Mouse (Mus musculus): ENCODE data around the gene Ccndbp1. TPM values are rescaled to one million over a fixed set of nuclear protein-coding genes. Genes with fewer than 3 reads are reported as not detected.
A peak's percentile ranks its signal among the peaks of the same experiment; 100 is the strongest.

Ccndbp1 gene
- total and polyA plus RNA-seq, 3 experiments, result 23.4 to 38.8 (median 33.4) TPM

DNA sequence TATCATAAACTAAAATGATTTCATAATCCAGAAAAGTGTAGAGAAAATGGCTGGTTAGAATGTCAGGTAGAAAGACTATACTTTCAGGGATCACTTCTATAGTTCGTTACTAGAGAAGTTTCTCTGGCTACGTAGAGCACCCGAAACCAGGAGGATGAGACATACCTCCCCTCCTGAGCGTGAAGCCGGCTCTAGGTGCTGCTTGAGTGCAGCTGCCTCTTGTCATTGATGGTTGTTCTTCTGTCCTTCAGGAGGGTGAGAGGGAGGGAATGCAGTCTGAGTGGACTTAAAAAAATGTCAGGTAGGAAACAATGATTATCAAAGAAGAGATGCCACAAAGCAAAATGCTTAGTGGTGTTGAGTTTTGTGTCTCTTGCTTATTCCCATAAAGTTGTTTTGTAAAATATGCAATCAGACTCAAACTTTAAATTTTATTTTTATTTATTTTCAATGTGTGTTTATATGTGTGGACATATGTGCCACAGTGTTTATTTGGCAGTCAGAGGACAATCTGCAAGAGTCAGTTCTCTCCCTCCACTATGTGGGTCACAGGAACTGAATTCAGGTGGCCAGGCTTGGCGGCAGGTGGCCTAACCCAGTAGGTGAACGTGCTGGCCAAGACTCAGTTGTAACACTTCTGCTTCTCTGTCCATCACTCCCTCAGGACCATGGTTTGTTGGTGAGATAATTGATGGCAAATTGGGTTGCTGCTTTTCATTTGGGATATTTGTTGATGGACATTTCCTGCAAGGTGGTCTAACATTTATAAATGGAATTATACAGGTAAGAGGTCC lies 4.0 kb upstream of the Ccndbp1 start:
- H3K27me3 ChIP-seq (replicated peaks), result no peaks in the 10 kb centered on the region
- peaks cover 7 to 9% of the 10 kb centered on the region in 2 experiments for H3K36me3 ChIP-seq (replicated peaks in 1 of 2; ENCODE audit: control insufficient read depth in 1 of 2, insufficient read depth in 1 of 2, low read length in 1 of 2)
- dilution Hi-C loops (cut with MboI; ENCODE audit: extremely low pct_ligation_motif_present, extremely low pct_unique_long_range_greater_than_20kb, low sequenced_read_pairs) (no loop called here), in situ Hi-C loops (cut with MboI; ENCODE audit: low pct_ligation_motif_present, low pct_unique_long_range_greater_than_20kb, low sequenced_read_pairs) (no loop called here)
- no peak for DNase-seq (ENCODE audit: extremely low read depth)
- H3K79me2 ChIP-seq (replicated peaks; ENCODE audit: control insufficient read depth, extremely low read depth, insufficient read depth, poor library complexity, severe bottlenecking), result 0 out of 2 replicates have a peak, but pooled peaks cover 2% of the 10 kb centered on the region
- no peak overlapping the region for H3K4me3 ChIP-seq (replicated peaks in 1 of 3; ENCODE audit: low read depth in 2 of 3, low read length in 2 of 3, poor library complexity in 1 of 3)
- no peak overlapping the region for H3K27ac ChIP-seq (ENCODE audit: insufficient read depth, low read depth)
- H3K4me1 ChIP-seq (ENCODE audit: control insufficient read depth in 1 of 2, insufficient read depth in 2 of 2), result peaks cover 0 to 7% of the 10 kb centered on the region in 2 experiments; a peak in 2 of 4 replicates
- H3K9ac ChIP-seq (ENCODE audit: insufficient read depth, low read depth), result no peak overlapping the region
- H3K9me3 ChIP-seq (replicated peaks; ENCODE audit: low read length), result no peaks in the 10 kb centered on the region
- H3K4me2 ChIP-seq (ENCODE audit: insufficient read depth, low read depth, poor library complexity, severe bottlenecking), result no peak overlapping the region
- TF ChIP-seq ZC3H11A (IDR thresholded peaks at IDR 0.05; ENCODE audit: low read depth, low read length) (no peak), SMC3 (IDR thresholded peaks at IDR 0.05; ENCODE audit: low read depth, low read length) (no peak)

- H3K9ac ChIP-seq (ENCODE audit: insufficient read depth, low read depth), result no peak overlapping the region
- 0 out of 2 replicates have a peak, but pooled peaks cover 2% of the 10 kb centered on the region for H3K79me2 ChIP-seq (replicated peaks; ENCODE audit: control insufficient read depth, extremely low read depth, insufficient read depth, poor library complexity, severe bottlenecking)
- no peaks in the 10 kb centered on the region for H3K9me3 ChIP-seq (replicated peaks; ENCODE audit: low read length)
- peaks cover 8 to 22% of the 10 kb centered on the region in 2 experiments for H3K36me3 ChIP-seq (replicated peaks in 1 of 2; ENCODE audit: control insufficient read depth in 1 of 2, insufficient read depth in 1 of 2, low read length in 1 of 2)
- in situ Hi-C loops (cut with MboI; ENCODE audit: low pct_ligation_motif_present, low pct_unique_long_range_greater_than_20kb, low sequenced_read_pairs), result no loop called here
- TF ChIP-seq MXI1 (IDR thresholded peaks at IDR 0.05; ENCODE audit: low read depth, low read length) (no peak), CHD2 (IDR thresholded peaks at IDR 0.05; ENCODE audit: low read length) (no peak), KAT2A (IDR thresholded peaks at IDR 0.05; ENCODE audit: insufficient replicate concordance, low read length) (no peak), MYC (IDR thresholded peaks at IDR 0.05; ENCODE audit: low read depth, low read length) (no peak)
- no peak overlapping the region for H3K27ac ChIP-seq (ENCODE audit: insufficient read depth, low read depth)
- H3K4me3 ChIP-seq (replicated peaks in 1 of 3; ENCODE audit: low read depth in 2 of 3, low read length in 2 of 3, poor library complexity in 1 of 3), result no peak overlapping the region
- dilution Hi-C loops (cut with MboI; ENCODE audit: extremely low pct_ligation_motif_present, extremely low pct_unique_long_range_greater_than_20kb, low sequenced_read_pairs), result no loop called here
- DNase-seq (ENCODE audit: extremely low read depth), result no peak
- H3K4me1 ChIP-seq (ENCODE audit: control insufficient read depth in 1 of 2, insufficient read depth in 2 of 2), result peaks cover 2 to 13% of the 10 kb centered on the region in 2 experiments; a peak in 2 of 4 replicates
- H3K4me2 ChIP-seq (ENCODE audit: insufficient read depth, low read depth, poor library complexity, severe bottlenecking), result no peak overlapping the region
- no peaks in the 10 kb centered on the region for H3K27me3 ChIP-seq (replicated peaks)
Observed at GRCm38 (mm10) chr2:121006986-121007385, 1.2 kb upstream of the Ccndbp1 start.

DNA sequence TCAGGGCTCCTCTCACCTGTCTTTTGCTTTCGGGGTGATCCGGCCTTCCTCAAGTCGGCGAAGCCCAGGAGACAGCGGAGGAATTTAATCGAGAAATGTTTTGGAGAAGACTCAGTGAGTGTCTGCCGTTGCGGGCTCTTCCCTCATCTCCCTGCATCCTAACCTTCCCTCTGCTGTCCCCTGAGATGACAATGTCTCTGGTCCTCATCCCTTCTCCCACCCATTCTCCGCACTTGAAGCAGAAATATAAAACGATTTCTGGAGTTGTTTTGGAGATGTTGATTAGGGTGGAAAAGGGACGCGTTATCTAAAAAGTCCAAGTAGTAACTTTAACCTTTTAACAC lies 433 bp downstream of the Ccndbp1 start:
- Histone ChIP-seq H3K9ac (ENCODE audit: insufficient read depth, low read depth) (peak overlapping the region; percentile 29), H3K27ac (ENCODE audit: insufficient read depth, low read depth) (no peak overlapping the region), H3K36me3 (replicated peaks in 1 of 2; ENCODE audit: control insufficient read depth in 1 of 2, insufficient read depth in 1 of 2, low read length in 1 of 2) (peaks cover 13 to 35% of the 10 kb centered on the region in 2 experiments), H3K9me3 (replicated peaks; ENCODE audit: low read length) (no peaks in the 10 kb centered on the region), H3K4me3 (replicated peaks in 1 of 3; ENCODE audit: low read depth in 2 of 3, low read length in 2 of 3, poor library complexity in 1 of 3) (peak overlapping the region; percentile 70 to 91 (median 90)), H3K79me2 (replicated peaks; ENCODE audit: control insufficient read depth, extremely low read depth, insufficient read depth, poor library complexity, severe bottlenecking) (0 out of 2 replicates have a peak, but pooled peaks cover 2% of the 10 kb centered on the region), H3K4me2 (ENCODE audit: insufficient read depth, low read depth, poor library complexity, severe bottlenecking) (peak overlapping the region; percentile 96), H3K27me3 (replicated peaks) (no peaks in the 10 kb centered on the region), H3K4me1 (ENCODE audit: control insufficient read depth in 1 of 2, insufficient read depth in 2 of 2) (peaks cover 2 to 14% of the 10 kb centered on the region in 2 experiments; a peak in 2 of 4 replicates)
- dilution Hi-C loops (cut with MboI; ENCODE audit: extremely low pct_ligation_motif_present, extremely low pct_unique_long_range_greater_than_20kb, low sequenced_read_pairs), result no loop called here
- no peak for DNase-seq (ENCODE audit: extremely low read depth)
- TF ChIP-seq RAD21 (IDR thresholded peaks at IDR 0.05; ENCODE audit: low read depth, low read length) (no peak), PAX5 (IDR thresholded peaks at IDR 0.05; ENCODE audit: low read length) (no peak), KAT2A (IDR thresholded peaks at IDR 0.05; ENCODE audit: insufficient replicate concordance, low read length) (no peak), USF1 (IDR thresholded peaks at IDR 0.05; ENCODE audit: low read depth, low read length) (no peak), SIN3A (IDR thresholded peaks at IDR 0.05; ENCODE audit: low read length) (no peak), SMC3 (IDR thresholded peaks at IDR 0.05; ENCODE audit: low read depth, low read length) (no peak), ETS1 (conservative IDR thresholded peaks at IDR 0.05; ENCODE audit: low read depth, low read length) (no peak), E2F4 (IDR thresholded peaks at IDR 0.05; ENCODE audit: insufficient replicate concordance, low read depth, low read length) (no peak), IRF4 (IDR thresholded peaks at IDR 0.05; ENCODE audit: low read depth, low read length) (no peak), TCF12 (IDR thresholded peaks at IDR 0.05; ENCODE audit: low read depth, low read length) (no peak), BHLHE40 (IDR thresholded peaks at IDR 0.05; ENCODE audit: low read depth, low read length) (no peak), ZKSCAN1 (IDR thresholded peaks at IDR 0.05; ENCODE audit: borderline replicate concordance, low read depth, low read length) (no peak), UBTF (IDR thresholded peaks at IDR 0.05; ENCODE audit: low read depth, low read length) (no peak), ELF1 (IDR thresholded peaks at IDR 0.05; ENCODE audit: low read depth, low read length) (no peak)
- in situ Hi-C loops (cut with MboI; ENCODE audit: low pct_ligation_motif_present, low pct_unique_long_range_greater_than_20kb, low sequenced_read_pairs), result no loop called here

Data from CH12.LX (cell line).